Mouse (Mus musculus) kidney, adult 2 months (tissue): ENCODE data around the gene Fcgr2b. TPM values are rescaled to one million over a fixed set of nuclear protein-coding genes. Genes with fewer than 3 reads are reported as not detected.
"Not testable (repeated sequence)": the region's sequence is repeated elsewhere in the genome, so short reads cannot be mapped to it uniquely, and the experiment has no call there.

Source experiments
- DNase-seq: peaks from one replicate; pipeline ENCODE4 v3.0.0; 2021
- H3K27ac ChIP-seq: fragments of 200-500 bp; 2 replicates; pipeline ENCODE4 v1.5.1; 2012; ENCODE audit warnings: low read depth, low read length, control low read depth, inconsistent platforms; ENCODE audit not compliant: insufficient read depth
- H3K27me3 ChIP-seq: fragments of 200-500 bp; replicated peaks from 2 replicates; pipeline ENCODE4 v1.6.1; 2012; ENCODE audit warnings: mild to moderate bottlenecking, moderate library complexity, low read length, inconsistent platforms; ENCODE audit not compliant: control insufficient read depth, insufficient read depth
- H3K36me3 ChIP-seq: fragments of 200-500 bp; 2 replicates; pipeline ENCODE4 v1.6.1; 2012; ENCODE audit warnings: mild to moderate bottlenecking, moderate library complexity, low read length, inconsistent platforms; ENCODE audit not compliant: control insufficient read depth, insufficient read depth
- H3K4me1 ChIP-seq: fragments of 200-500 bp; 2 replicates; pipeline ENCODE4 v1.6.1; 2011; ENCODE audit warnings: low read length; ENCODE audit not compliant: control insufficient read depth, insufficient read depth
- H3K4me3 ChIP-seq: fragments of 200-500 bp; 2 replicates; pipeline ENCODE4 v1.5.1; 2011; ENCODE audit warnings: mild to moderate bottlenecking, low read depth, low read length, control low read depth; ENCODE audit not compliant: insufficient read depth
- CTCF ChIP-seq: fragments of 200-500 bp; conservative IDR thresholded peaks from 2 replicates; pipeline ENCODE4 v1.5.1; 2011; ENCODE audit warnings: low read depth, mild to moderate bottlenecking, control low read depth, low read length, moderate library complexity, mixed read lengths; ENCODE audit not compliant: insufficient read depth, insufficient read length
- POLR2A ChIP-seq: fragments of 200-500 bp; IDR thresholded peaks from one replicate; pipeline ENCODE4 v1.6.1; 2011; ENCODE audit warnings: low read depth, low read length, control low read depth
- WGBS: fragments of 180-500 bp; shearing (Covaris S2); methylation state at CpG from one replicate; pipeline ENCODE4 v1.1.7; 2018; 5-methylcytosine and 5-hydroxymethylcytosine counted together
- polyA plus RNA-seq: library from polyadenylated mRNA; depleted of rRNA; stranded (reverse); fragments of >200 nt; gene quantifications from 2 replicates; pipeline ENCODE4 v1.2.3, GENCODE M21; 2012

Gene Fcgr2b
- polyA plus RNA-seq, 1 experiment, result 64.6 TPM

GRCm38 (mm10) chr1:170975751-170976161 lies 591 bp downstream of the Fcgr2b start:
- H3K4me3 ChIP-seq, result peak overlapping the region; percentile 36
- no peaks in the 10 kb centered on the region for H3K27me3 ChIP-seq
- WGBS, result 26% methylated on average over 7 of the region's 7 CpGs
- peak; percentile 91 for DNase-seq
- peak overlapping the region; percentile 70 for H3K27ac ChIP-seq
- peaks cover 4% of the 10 kb centered on the region; the same call in 1 of the 2 replicates for H3K4me1 ChIP-seq
- TF ChIP-seq CTCF (no peak), POLR2A (no peak)
- no peaks in the 10 kb centered on the region for H3K36me3 ChIP-seq

GRCm38 (mm10) chr1:170975350-170975749 lies 997 bp downstream of the Fcgr2b start:
- H3K4me3 ChIP-seq, result not testable (repeated sequence)

GRCm38 (mm10) chr1:170974736-170975135 lies 1.6 kb downstream of the Fcgr2b start:
- TF ChIP-seq POLR2A (no peak), CTCF (no peak)
- Histone ChIP-seq H3K4me1 (peaks cover 4% of the 10 kb centered on the region; the same call in 1 of the 2 replicates), H3K27ac (peak overlapping the region; percentile 71; the same call in 1 of the 2 replicates), H3K27me3 (no peaks in the 10 kb centered on the region), H3K4me3 (no peak overlapping the region), H3K36me3 (no peaks in the 10 kb centered on the region)
- DNase-seq, result no peak
- 90% methylated on average over 2 of the region's 2 CpGs for WGBS

More at GRCm38 (mm10) chr1:170975350-170975749, 997 bp downstream of the Fcgr2b start:
- not testable (repeated sequence) for H3K27me3 ChIP-seq, H3K36me3 ChIP-seq, H3K4me1 ChIP-seq, DNase-seq
- WGBS, result 32% methylated on average over 2 of the region's 2 CpGs
- H3K27ac ChIP-seq, result peak overlapping the region; percentile 41; the same call in 1 of the 2 replicates

- peak overlapping the region; percentile 71; the same call in 1 of the 2 replicates for H3K27ac ChIP-seq
- peak; percentile 79 for DNase-seq
- H3K36me3 ChIP-seq, result no peaks in the 10 kb centered on the region
- WGBS, result 62% methylated on average over 8 of the region's 8 CpGs
- no peak overlapping the region for H3K4me3 ChIP-seq
- H3K27me3 ChIP-seq, result no peaks in the 10 kb centered on the region
- TF ChIP-seq CTCF (no peak), POLR2A (no peak)
- peaks cover 4% of the 10 kb centered on the region; the same call in 1 of the 2 replicates for H3K4me1 ChIP-seq
Observed at GRCm38 (mm10) chr1:170974171-170974570, 2.2 kb downstream of the Fcgr2b start.

DNA sequence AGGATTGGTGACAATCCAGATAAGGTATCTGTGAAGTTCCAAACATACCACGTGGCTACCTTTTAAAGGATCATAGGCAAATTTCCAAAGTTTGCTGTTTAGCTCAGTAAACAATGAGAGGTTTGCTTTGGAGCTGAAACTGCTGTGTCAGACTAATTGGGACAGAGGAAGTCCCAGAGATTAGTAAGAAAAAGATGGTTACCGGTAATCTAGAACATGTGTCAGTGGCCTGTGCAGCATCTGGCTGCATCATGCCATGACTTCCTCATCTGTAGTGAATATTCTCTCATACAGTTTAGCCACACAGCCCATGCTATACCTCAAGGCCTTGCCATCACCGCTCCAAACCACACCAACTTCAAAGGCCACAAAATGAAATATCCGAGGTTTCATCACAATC lies 3.4 kb downstream of the Fcgr2b start:
- H3K27me3 ChIP-seq, result no peaks in the 10 kb centered on the region
- peaks cover 4% of the 10 kb centered on the region; the same call in 1 of the 2 replicates for H3K4me1 ChIP-seq
- TF ChIP-seq POLR2A (no peak), CTCF (no peak)
- WGBS, result 74% methylated on average over 4 of the region's 4 CpGs
- no peak overlapping the region for H3K4me3 ChIP-seq
- H3K27ac ChIP-seq, result no peak overlapping the region
- H3K36me3 ChIP-seq, result no peaks in the 10 kb centered on the region
- DNase-seq, result no peak

GRCm38 (mm10) chr1:170972494-170972893 lies 3.9 kb downstream of the Fcgr2b start:
- Histone ChIP-seq H3K4me3 (no peak overlapping the region), H3K4me1 (peaks cover 4% of the 10 kb centered on the region; the same call in 1 of the 2 replicates), H3K36me3 (no peaks in the 10 kb centered on the region), H3K27ac (no peak overlapping the region), H3K27me3 (no peaks in the 10 kb centered on the region)
- WGBS, result 85% methylated on average over 6 of the region's 6 CpGs
- no peak for TF ChIP-seq CTCF
- no peak for TF ChIP-seq POLR2A
- no peak for DNase-seq

DNA sequence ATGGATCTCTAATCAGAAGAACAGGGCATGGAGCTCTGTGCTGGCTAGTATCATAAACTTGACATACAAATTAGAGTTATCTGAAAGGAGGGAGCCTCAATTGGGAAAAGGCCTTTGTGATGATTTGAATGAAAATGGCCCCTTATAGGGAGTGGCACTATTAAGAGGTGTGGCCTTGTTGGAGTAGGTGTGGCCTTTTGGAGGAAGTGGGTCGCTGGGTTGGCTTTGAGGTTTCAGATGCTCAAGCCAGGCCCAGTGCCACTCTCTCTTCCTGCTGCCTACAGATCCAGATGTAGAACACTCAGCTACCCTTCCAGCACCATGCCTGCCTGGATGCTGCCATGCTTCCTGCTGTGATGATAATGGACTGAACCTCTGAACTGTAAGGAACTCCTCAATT lies 7.8 kb downstream of the Fcgr2b start:
- no peaks in the 10 kb centered on the region for H3K27me3 ChIP-seq
- no peak for TF ChIP-seq CTCF
- no peak for TF ChIP-seq POLR2A
- DNase-seq, result no peak
- no peaks in the 10 kb centered on the region for H3K4me1 ChIP-seq
- H3K4me3 ChIP-seq, result no peak overlapping the region
- WGBS, result 81% methylated on average over 1 of the region's 1 CpGs
- H3K27ac ChIP-seq, result no peak overlapping the region
- no peaks in the 10 kb centered on the region for H3K36me3 ChIP-seq

GRCm38 (mm10) chr1:170967581-170967980 lies 8.8 kb downstream of the Fcgr2b start:
- no peak overlapping the region for H3K4me3 ChIP-seq
- TF ChIP-seq CTCF, result no peak
- TF ChIP-seq POLR2A, result no peak
- H3K36me3 ChIP-seq, result no peaks in the 10 kb centered on the region
- H3K27me3 ChIP-seq, result no peaks in the 10 kb centered on the region
- H3K27ac ChIP-seq, result no peak overlapping the region
- no peaks in the 10 kb centered on the region for H3K4me1 ChIP-seq
- DNase-seq, result no peak
- WGBS, result 80% methylated on average over 3 of the region's 3 CpGs
